Mouse (Mus musculus) liver, adult (tissue): ENCODE measurements around the gene Gtsf2.

Experiments
- GATA4 ChIP-seq: IDR thresholded peaks from 2 replicates; pipeline ENCODE4 v1.6.1; 2014; ENCODE audit warnings: mild to moderate bottlenecking, low read length; ENCODE audit not compliant: insufficient replicate concordance

Gene Gtsf2

GRCm38 (mm10) chr15:103448369-103448768 is at the start of gene Gtsf2:
Gene Gtsf2 (minus strand): TSS chr15:103448469.
- no peak for TF ChIP-seq GATA4

- no peak for TF ChIP-seq GATA4
Observed at GRCm38 (mm10) chr15:103496204-103497140, 48.2 kb upstream of the Gtsf2 start.

- no peak for TF ChIP-seq GATA4
Observed at GRCm38 (mm10) chr15:103488336-103488735, 40.1 kb upstream of the Gtsf2 start.

- TF ChIP-seq GATA4 = no peak
Observed at GRCm38 (mm10) chr15:103486658-103487057, 38.4 kb upstream of the Gtsf2 start.

- no peak for TF ChIP-seq GATA4
Observed at GRCm38 (mm10) chr15:103485106-103485505, 36.8 kb upstream of the Gtsf2 start.

- TF ChIP-seq GATA4 = no peak
Observed at GRCm38 (mm10) chr15:103484490-103484889, 36.2 kb upstream of the Gtsf2 start.

- TF ChIP-seq GATA4 = no peak
Observed at GRCm38 (mm10) chr15:103482488-103482887, 34.2 kb upstream of the Gtsf2 start.

- TF ChIP-seq GATA4 = no peak
Observed at GRCm38 (mm10) chr15:103480129-103480528, 31.9 kb upstream of the Gtsf2 start.

- TF ChIP-seq GATA4 = no peak
Observed at GRCm38 (mm10) chr15:103479080-103479606, 30.9 kb upstream of the Gtsf2 start.

- TF ChIP-seq GATA4 = no peak
Observed at GRCm38 (mm10) chr15:103473769-103474168, 25.5 kb upstream of the Gtsf2 start.

- TF ChIP-seq GATA4 = no peak
Observed at GRCm38 (mm10) chr15:103473182-103473581, 24.9 kb upstream of the Gtsf2 start.

GRCm38 (mm10) chr15:103472265-103472664 is 24.0 kb upstream of the Gtsf2 start:
- TF ChIP-seq GATA4 = no peak

GRCm38 (mm10) chr15:103471488-103472194 is 23.4 kb upstream of the Gtsf2 start:
- TF ChIP-seq GATA4 = no peak

- no peak for TF ChIP-seq GATA4
Observed at GRCm38 (mm10) chr15:103462539-103463261, 14.4 kb upstream of the Gtsf2 start.

GRCm38 (mm10) chr15:103454449-103454848 is 6.2 kb upstream of the Gtsf2 start:
- no peak for TF ChIP-seq GATA4
